Mouse (Mus musculus) testis, adult 2 months (tissue): ENCODE measurements around the gene Pcbp2.

ENCODE experiments used
- CTCF ChIP-seq: fragments of 200-500 bp; IDR thresholded peaks from 2 replicates; pipeline ENCODE4 v1.5.1; 2012; ENCODE audit warnings: low read depth, mild to moderate bottlenecking, inconsistent platforms, low read length, moderate library complexity; ENCODE audit not compliant: control insufficient read depth, insufficient read depth, insufficient replicate concordance
- POLR2A ChIP-seq: fragments of 200-500 bp; IDR thresholded peaks from 2 replicates; pipeline ENCODE4 v1.6.1; 2012; ENCODE audit warnings: low read depth, mild to moderate bottlenecking, inconsistent platforms, low read length, moderate library complexity; ENCODE audit not compliant: control insufficient read depth

- TF ChIP-seq CTCF = no peak
- TF ChIP-seq POLR2A = no peak
These were observed 76.5 kb downstream of the Pcbp2 start for GRCm38 (mm10) chr15:102546677-102547427.
